Mouse (Mus musculus) embryonic fibroblast, embryonic 13.5 days (primary cell): ENCODE measurements at regions not wholly inside any gene's neighbourhood (a gene's known extent, or its start where the extent isn't known, plus 50 kb on each side); places are given as distances from the start of the nearest gene placed in this dataset.

Experiments used
- CTCF ChIP-seq: IDR thresholded peaks from 2 replicates; pipeline ENCODE4 v1.5.1; 2011; ENCODE audit warnings: mild to moderate bottlenecking, control low read depth, low read length, moderate library complexity, borderline replicate concordance; ENCODE audit not compliant: insufficient read depth
- POLR2A ChIP-seq: IDR thresholded peaks from 2 replicates; pipeline ENCODE4 v1.6.1; 2011; ENCODE audit warnings: low read depth, mild to moderate bottlenecking, control low read depth, low read length, moderate library complexity

GRCm38 (mm10) chr16:30129218-30130112 lies 65.3 kb downstream of the Hes1 start:
- TF ChIP-seq POLR2A (no peak), CTCF (no peak)
